Mouse (Mus musculus) MEL (cell line): Measurements from ENCODE around the gene Yjefn3. TPM values are rescaled to one million over a fixed set of nuclear protein-coding genes. Genes with fewer than 3 reads are reported as not detected.

Experiments used
- DNase-seq: peaks from one replicate; pipeline ENCODE4 v3.0.0; 2011; ENCODE audit warnings: low read depth, low spot score
- H3K27ac ChIP-seq: 2 replicates; pipeline ENCODE4 v1.5.1; 2012; ENCODE audit warnings: low read depth, mild to moderate bottlenecking, control low read depth, low read length, moderate library complexity; ENCODE audit not compliant: control insufficient read depth
- H3K27me3 ChIP-seq, 2 experiments: fragments of 150-350 bp in 1 of 2; sonication (generic) in 1 of 2; 2 replicates each; pipeline ENCODE4 v1.6.1; 2012; ENCODE audit warnings: low read length in 2 of 2, mild to moderate bottlenecking in 2 of 2, improper control_type of control experiment in 1 of 2, moderate library complexity in 1 of 2; ENCODE audit not compliant: insufficient read depth in 2 of 2, control insufficient read depth in 1 of 2
- H3K36me3 ChIP-seq, 2 experiments: 2 replicates each; pipeline ENCODE4 v1.6.1; 2012 to 2014; ENCODE audit warnings: low read length in 2 of 2, improper control_type of control experiment in 1 of 2, inconsistent platforms in 1 of 2, mild to moderate bottlenecking in 1 of 2; ENCODE audit not compliant: insufficient read depth in 2 of 2, control insufficient read depth in 1 of 2
- H3K4me1 ChIP-seq, 2 experiments: fragments of 150-350 bp in 1 of 2; sonication (generic) in 1 of 2; 2 replicates each; pipeline ENCODE4 v1.6.1; 2012; ENCODE audit warnings: low read length in 2 of 2, improper control_type of control experiment in 1 of 2, mild to moderate bottlenecking in 1 of 2; ENCODE audit not compliant: insufficient read depth in 2 of 2, control insufficient read depth in 1 of 2
- H3K4me3 ChIP-seq, 2 experiments: fragments of 150-350 bp in 1 of 2; sonication (generic) in 1 of 2; 2 replicates each; pipeline ENCODE4 v1.5.1; 2012; ENCODE audit warnings: low read depth in 2 of 2, low read length in 2 of 2, mild to moderate bottlenecking in 2 of 2, moderate library complexity in 2 of 2, control low read depth in 1 of 2, improper control_type of control experiment in 1 of 2; ENCODE audit not compliant: control insufficient read depth in 1 of 2, insufficient read depth in 1 of 2
- H3K79me2 ChIP-seq: 2 replicates; pipeline ENCODE4 v1.6.1; 2012; ENCODE audit warnings: mild to moderate bottlenecking, low read length, moderate library complexity; ENCODE audit not compliant: control insufficient read depth, poor library complexity, insufficient read depth
- H3K9ac ChIP-seq: 2 replicates; pipeline ENCODE4 v1.6.1; 2012; ENCODE audit warnings: low read depth, mild to moderate bottlenecking, control low read depth, low read length, moderate library complexity; ENCODE audit not compliant: control insufficient read depth, poor library complexity, severe bottlenecking
- H3K9me3 ChIP-seq: fragments of 150-350 bp; sonication (generic); replicated peaks from 2 replicates; pipeline ENCODE4 v1.6.1; 2012; ENCODE audit warnings: mild to moderate bottlenecking, low read length, improper control_type of control experiment, moderate library complexity; ENCODE audit not compliant: insufficient read depth
- BHLHE40 ChIP-seq: IDR thresholded peaks from 2 replicates; pipeline ENCODE4 v1.6.1; 2012; ENCODE audit warnings: low read depth, mild to moderate bottlenecking, inconsistent platforms, low read length, improper control_type of control experiment, borderline replicate concordance
- CHD2 ChIP-seq: IDR thresholded peaks from 2 replicates; pipeline ENCODE4 v1.6.1; 2011; ENCODE audit warnings: low read length, improper control_type of control experiment
- CTCF ChIP-seq, 3 experiments: IDR thresholded peaks in 2 of 3; conservative IDR thresholded peaks in 1 of 3; 2 replicates each; pipeline ENCODE4 v1.5.1; 2011 to 2012; ENCODE audit warnings: low read length in 3 of 3, low read depth in 2 of 3, mild to moderate bottlenecking in 2 of 3, improper control_type of control experiment in 1 of 3, inconsistent platforms in 1 of 3, mixed read lengths in 1 of 3, moderate library complexity in 1 of 3; ENCODE audit not compliant: control insufficient read depth in 1 of 3, insufficient read depth in 1 of 3, poor library complexity in 1 of 3, severe bottlenecking in 1 of 3
- ELF1 ChIP-seq: IDR thresholded peaks from 2 replicates; pipeline ENCODE4 v1.6.1; 2014; ENCODE audit warnings: low read depth, mild to moderate bottlenecking, inconsistent platforms, low read length, improper control_type of control experiment, moderate library complexity
- EP300 ChIP-seq, 2 experiments: IDR thresholded peaks; 2 replicates each; pipeline ENCODE4 v1.6.1; 2011; ENCODE audit warnings: improper control_type of control experiment in 2 of 2, low read length in 2 of 2, low read depth in 1 of 2, mild to moderate bottlenecking in 1 of 2
- ETS1 ChIP-seq: IDR thresholded peaks from 2 replicates; pipeline ENCODE4 v1.6.1; 2012; ENCODE audit warnings: low read depth, mild to moderate bottlenecking, inconsistent platforms, low read length, improper control_type of control experiment, moderate library complexity
- GATA1 ChIP-seq: IDR thresholded peaks from 2 replicates; pipeline ENCODE4 v1.6.1; 2011; ENCODE audit warnings: low read depth, low read length, improper control_type of control experiment
- HCFC1 ChIP-seq: IDR thresholded peaks from 2 replicates; pipeline ENCODE4 v1.6.1; 2012; ENCODE audit warnings: low read depth, mild to moderate bottlenecking, inconsistent platforms, low read length, improper control_type of control experiment, moderate library complexity
- JUND ChIP-seq: IDR thresholded peaks from 2 replicates; pipeline ENCODE4 v1.6.1; 2011; ENCODE audit warnings: low read depth, mild to moderate bottlenecking, improper control_type of control experiment, low read length
- KAT2A ChIP-seq: conservative IDR thresholded peaks from 2 replicates; pipeline ENCODE4 v1.6.1; 2012; ENCODE audit warnings: low read depth, low read length, improper control_type of control experiment, inconsistent platforms
- MAFK ChIP-seq: IDR thresholded peaks from 2 replicates; pipeline ENCODE4 v1.6.1; 2011; ENCODE audit warnings: low read depth, mild to moderate bottlenecking, low read length, improper control_type of control experiment, borderline replicate concordance
- MAX ChIP-seq: IDR thresholded peaks from 2 replicates; pipeline ENCODE4 v1.6.1; 2011; ENCODE audit warnings: low read length, improper control_type of control experiment
- MAZ ChIP-seq: IDR thresholded peaks from 2 replicates; pipeline ENCODE4 v1.6.1; 2012; ENCODE audit warnings: low read depth, mild to moderate bottlenecking, inconsistent platforms, low read length, improper control_type of control experiment
- MEF2A ChIP-seq: IDR thresholded peaks from 2 replicates; pipeline ENCODE4 v1.6.1; 2014; ENCODE audit warnings: low read depth, mild to moderate bottlenecking, inconsistent platforms, low read length, improper control_type of control experiment; ENCODE audit not compliant: poor library complexity, insufficient replicate concordance, severe bottlenecking; ENCODE audit errors: extremely low read depth
- MXI1 ChIP-seq: IDR thresholded peaks from 2 replicates; pipeline ENCODE4 v1.6.1; 2011; ENCODE audit warnings: mild to moderate bottlenecking, low read depth, low read length, improper control_type of control experiment
- MYC ChIP-seq: IDR thresholded peaks from 2 replicates; pipeline ENCODE4 v1.6.1; 2011; ENCODE audit warnings: low read depth, mild to moderate bottlenecking, low read length, improper control_type of control experiment, moderate library complexity
- NELFE ChIP-seq: IDR thresholded peaks from 2 replicates; pipeline ENCODE4 v1.6.1; 2011; ENCODE audit warnings: low read depth, low read length, improper control_type of control experiment
- NRF1 ChIP-seq: IDR thresholded peaks from 2 replicates; pipeline ENCODE4 v1.6.1; 2014; ENCODE audit warnings: low read depth, mild to moderate bottlenecking, inconsistent platforms, low read length, improper control_type of control experiment, moderate library complexity; ENCODE audit not compliant: poor library complexity, insufficient read depth, severe bottlenecking
- POLR2A ChIP-seq, 2 experiments: IDR thresholded peaks; 2 replicates each; pipeline ENCODE4 v1.6.1; 2011 to 2012; ENCODE audit warnings: low read length in 2 of 2, mild to moderate bottlenecking in 2 of 2, control low read depth in 1 of 2, improper control_type of control experiment in 1 of 2, low read depth in 1 of 2, moderate library complexity in 1 of 2; ENCODE audit not compliant: control insufficient read depth in 1 of 2, insufficient read depth in 1 of 2, poor library complexity in 1 of 2
- POLR2AphosphoS5 ChIP-seq: IDR thresholded peaks from 2 replicates; pipeline ENCODE4 v1.6.1; 2012; ENCODE audit warnings: low read depth, borderline replicate concordance, mild to moderate bottlenecking, inconsistent platforms, low read length, moderate library complexity, mixed read lengths
- RAD21 ChIP-seq: IDR thresholded peaks from 2 replicates; pipeline ENCODE4 v1.6.1; 2011; ENCODE audit warnings: mild to moderate bottlenecking, low read depth, low read length, improper control_type of control experiment
- RCOR1 ChIP-seq: IDR thresholded peaks from 2 replicates; pipeline ENCODE4 v1.6.1; 2012; ENCODE audit warnings: low read depth, mild to moderate bottlenecking, inconsistent platforms, low read length, improper control_type of control experiment
- SIN3A ChIP-seq: IDR thresholded peaks from 2 replicates; pipeline ENCODE4 v1.6.1; 2012; ENCODE audit warnings: low read length, improper control_type of control experiment, inconsistent platforms
- SMC3 ChIP-seq: IDR thresholded peaks from 2 replicates; pipeline ENCODE4 v1.6.1; 2011; ENCODE audit warnings: low read depth, low read length, improper control_type of control experiment
- TAL1 ChIP-seq: IDR thresholded peaks from 2 replicates; pipeline ENCODE4 v1.6.1; 2012; ENCODE audit warnings: mild to moderate bottlenecking, inconsistent platforms, low read length, moderate library complexity, mixed read lengths
- TBP ChIP-seq: IDR thresholded peaks from 2 replicates; pipeline ENCODE4 v1.8.0; 2011; ENCODE audit warnings: low read depth, low read length, improper control_type of control experiment
- USF1 ChIP-seq: IDR thresholded peaks from 2 replicates; pipeline ENCODE4 v1.6.1; 2014; ENCODE audit warnings: low read depth, mild to moderate bottlenecking, inconsistent platforms, low read length, improper control_type of control experiment, moderate library complexity
- USF2 ChIP-seq, 2 experiments: IDR thresholded peaks; 2 replicates each; pipeline ENCODE4 v1.6.1; 2011 to 2012; ENCODE audit warnings: improper control_type of control experiment in 2 of 2, low read length in 2 of 2, borderline replicate concordance in 1 of 2, inconsistent platforms in 1 of 2, low read depth in 1 of 2, mild to moderate bottlenecking in 1 of 2; ENCODE audit not compliant: insufficient read depth in 1 of 2
- ZMIZ1 ChIP-seq: IDR thresholded peaks from 2 replicates; pipeline ENCODE4 v1.6.1; 2012; ENCODE audit warnings: low read depth, mild to moderate bottlenecking, inconsistent platforms, low read length, improper control_type of control experiment, moderate library complexity
- ZNF384 ChIP-seq: IDR thresholded peaks from 2 replicates; pipeline ENCODE4 v1.6.1; 2012; ENCODE audit warnings: low read depth, mild to moderate bottlenecking, inconsistent platforms, low read length, improper control_type of control experiment
- polyA plus RNA-seq, 2 experiments: library from polyadenylated mRNA; stranded (reverse) in 1 of 2; unstranded in 1 of 2; fragments of >175 nt in 1 of 2; fragments of >200 nt in 1 of 2; gene quantifications; 2 replicates each; pipeline versions ENCODE4 v1.2.1 to v1.2.4; 2012; ENCODE audit warnings: low replicate concordance in 2 of 2, low read depth in 1 of 2; ENCODE audit not compliant: insufficient read length in 2 of 2, insufficient read depth in 1 of 2, missing spikeins in 1 of 2
- total RNA-seq: library from RNA; depleted of rRNA; stranded (reverse); fragments of 300-350 nt; gene quantifications from 2 replicates; pipeline ENCODE4 v1.2.3, GENCODE M21; 2012

Gene Yjefn3
- total and polyA plus RNA-seq, 3 experiments: 5.3 to 8.2 TPM; not detected in 1

- H3K4me3 ChIP-seq: no peak overlapping the region
- no peaks in the 10 kb centered on the region for H3K27me3 ChIP-seq
- no peaks in the 10 kb centered on the region for H3K9me3 ChIP-seq
- peaks cover 10% of the 10 kb centered on the region for H3K79me2 ChIP-seq
- no peak for DNase-seq
- peak overlapping the region; percentile 88 for H3K27ac ChIP-seq
- H3K36me3 ChIP-seq: peaks cover 7 to 18% of the 10 kb centered on the region in 2 experiments; a peak in 3 of 4 replicates
- H3K9ac ChIP-seq: no peak overlapping the region
- TF ChIP-seq CTCF (IDR thresholded peaks at IDR 0.05 in 2 of 3, conservative IDR thresholded peaks at IDR 0.05 in 1 of 3; ENCODE audit: control insufficient read depth in 1 of 3, insufficient read depth in 1 of 3, low read depth in 2 of 3, low read length in 3 of 3, poor library complexity in 1 of 3, severe bottlenecking in 1 of 3) (no peak), GATA1 (no peak), USF1 (no peak), ZNF384 (no peak)
- peaks cover 9 to 26% of the 10 kb centered on the region in 2 experiments for H3K4me1 ChIP-seq
Observed at GRCm38 (mm10) chr8:69921141-69921540, 18.6 kb upstream of the Yjefn3 start.

GRCm38 (mm10) chr8:69919876-69920662 lies 17.6 kb upstream of the Yjefn3 start:
- H3K27ac ChIP-seq: peak overlapping the region; percentile 88
- H3K4me1 ChIP-seq: peaks cover 9 to 26% of the 10 kb centered on the region in 2 experiments
- no peak overlapping the region for H3K4me3 ChIP-seq
- peak; percentile 95 for DNase-seq
- H3K79me2 ChIP-seq: peaks cover 10% of the 10 kb centered on the region
- H3K9me3 ChIP-seq: no peaks in the 10 kb centered on the region
- H3K9ac ChIP-seq: peak overlapping the region; percentile 64
- no peaks in the 10 kb centered on the region for H3K27me3 ChIP-seq
- H3K36me3 ChIP-seq: peaks cover 8 to 18% of the 10 kb centered on the region in 2 experiments; a peak in 3 of 4 replicates
- TF ChIP-seq TAL1 (peak; percentile 57), MEF2A (no peak), RAD21 (no peak), MAZ (no peak), NELFE (no peak), USF2 (IDR thresholded peaks at IDR 0.05; ENCODE audit: borderline replicate concordance in 1 of 2, insufficient read depth in 1 of 2, low read depth in 1 of 2, low read length in 2 of 2) (peak; percentile 92 to 97), CHD2 (no peak), POLR2AphosphoS5 (no peak), BHLHE40 (peak; percentile 75; the same call in 1 of the 2 replicates), JUND (no peak), ELF1 (peak; percentile 47; the same call in 1 of the 2 replicates), GATA1 (peak; percentile 77), MXI1 (peak; percentile 49; the same call in 1 of the 2 replicates), HCFC1 (peak; percentile 56), ZMIZ1 (no peak), TBP (peak; percentile 74), MAX (peak; percentile 95), SMC3 (no peak), KAT2A (no peak), ETS1 (peak; percentile 89), MYC (0 out of 2 replicates have a peak, but pooled peaks have one; percentile 48), MAFK (no peak), RCOR1 (no peak), EP300 (IDR thresholded peaks at IDR 0.05; ENCODE audit: low read depth in 1 of 2, low read length in 2 of 2) (peak; percentile 55 to 65; a peak in 3 of 4 replicates), NRF1 (no peak), POLR2A (IDR thresholded peaks at IDR 0.05; ENCODE audit: control insufficient read depth in 1 of 2, insufficient read depth in 1 of 2, low read depth in 1 of 2, low read length in 2 of 2, poor library complexity in 1 of 2) (peak in 1 of 2 experiments; percentile 51; a peak in 1 of 4 replicates), SIN3A (peak; percentile 87)
